Mouse (Mus musculus) ovary, postnatal 10 days (tissue): ENCODE measurements around the gene Eif4g2.

Source experiments
- DNase-seq: peaks from one replicate; pipeline ENCODE4 v3.0.0; 2022; ENCODE audit warnings: low spot score

The Eif4g2 gene

DNA sequence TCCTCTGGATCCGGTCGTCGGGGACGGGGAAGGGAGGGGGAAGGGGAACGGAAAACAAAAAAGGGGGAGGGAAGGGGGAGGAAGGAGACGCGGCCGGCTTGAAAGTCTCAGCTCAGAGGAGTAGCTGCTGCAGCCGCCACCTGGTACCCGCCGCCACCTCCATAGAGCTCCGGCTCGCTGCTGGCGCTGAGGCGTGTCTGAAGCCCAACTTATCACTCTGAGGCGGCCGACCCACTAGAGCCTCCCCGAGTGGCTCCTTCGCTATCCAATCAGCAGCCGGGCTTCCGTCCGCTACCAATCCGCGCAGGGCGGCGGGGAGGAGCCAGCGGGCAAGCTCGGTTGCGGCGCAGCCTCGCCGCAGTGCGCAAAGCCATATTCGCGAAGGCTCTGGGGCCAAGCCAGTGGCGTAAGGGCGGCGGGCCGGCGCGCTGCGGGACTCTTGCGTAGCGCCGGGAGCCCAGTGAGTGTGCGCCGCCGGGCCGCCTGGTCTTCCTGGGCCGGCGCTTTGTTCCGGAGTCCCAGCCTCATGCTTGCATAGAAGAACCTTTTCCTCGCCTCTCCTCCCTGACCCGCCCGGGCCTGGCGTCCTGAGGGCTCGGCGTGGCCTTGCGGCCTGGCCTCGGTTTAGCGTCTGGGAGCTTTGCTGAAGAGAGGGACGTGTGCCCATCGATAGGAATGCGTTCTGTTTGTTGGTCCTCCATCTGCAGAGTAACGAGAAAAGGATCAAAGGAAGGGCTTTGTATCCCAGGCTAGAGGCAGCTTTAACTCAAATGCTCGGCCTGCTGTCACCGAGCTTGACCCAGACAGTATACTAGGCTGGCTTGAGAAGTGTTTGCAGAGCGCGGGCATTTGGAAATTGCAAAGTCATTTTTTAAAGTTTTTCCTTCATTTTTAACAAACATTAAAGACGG, at the start of gene Eif4g2:
TSS of gene Eif4g2 (minus strand) at position 209 of the 911 bp plus-strand sequence.
- DNase-seq: peak; percentile 98

DNA sequence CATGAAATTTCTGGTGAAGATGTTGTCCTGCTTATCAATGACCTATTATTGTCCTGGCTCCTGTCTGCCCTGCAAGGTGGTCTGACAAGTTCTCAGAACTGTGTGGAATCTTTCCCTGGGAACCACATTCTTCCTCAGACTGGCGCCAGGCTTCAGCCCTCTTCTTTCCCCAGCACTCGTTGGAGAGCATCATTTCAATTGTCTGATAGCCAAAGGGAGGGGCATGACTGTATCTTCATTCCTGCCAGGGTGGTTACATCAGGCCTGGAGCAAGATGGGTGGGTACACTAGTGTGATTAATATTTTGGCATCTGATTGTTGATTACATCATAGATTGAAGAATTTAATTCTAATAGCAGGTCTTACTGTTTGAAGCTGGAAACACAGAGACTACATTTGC, 49.8 kb upstream of the Eif4g2 start:
- DNase-seq: no peak

DNA sequence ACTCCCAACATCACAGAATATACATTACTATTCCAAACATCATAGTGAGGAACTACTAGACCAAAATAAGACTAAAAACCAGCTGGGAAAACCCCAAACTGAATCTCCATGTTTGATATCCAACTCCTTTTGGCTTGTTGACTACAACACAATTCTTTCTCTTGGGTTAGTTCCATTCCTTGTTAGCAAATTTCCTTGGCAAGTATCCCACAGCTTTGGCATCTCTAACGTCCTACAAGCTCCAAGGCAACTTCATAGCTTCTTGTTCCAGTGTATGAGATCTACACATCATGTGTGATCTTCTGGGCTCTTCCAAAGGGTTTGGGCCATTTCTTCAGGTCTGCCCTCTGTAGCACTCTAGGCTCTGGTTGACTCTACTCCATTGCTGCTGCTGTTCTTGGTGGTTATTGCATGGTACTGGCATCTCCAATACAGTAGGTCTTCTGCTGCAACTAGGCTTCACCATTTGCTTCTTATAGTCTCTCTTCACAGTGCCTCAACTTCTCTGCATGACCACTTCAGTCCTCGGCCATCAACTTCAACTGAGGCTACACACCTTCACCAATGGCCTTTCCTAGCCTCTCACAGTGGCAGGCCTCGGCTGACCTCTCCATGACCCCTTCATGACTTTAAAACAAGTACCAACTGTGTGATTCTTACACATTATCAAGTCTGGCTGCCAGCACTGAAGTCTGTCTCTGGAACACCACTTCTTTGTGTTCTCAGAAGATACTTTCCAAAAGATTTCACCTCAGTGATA, 44.0 kb upstream of the Eif4g2 start:
- no peak for DNase-seq

DNA sequence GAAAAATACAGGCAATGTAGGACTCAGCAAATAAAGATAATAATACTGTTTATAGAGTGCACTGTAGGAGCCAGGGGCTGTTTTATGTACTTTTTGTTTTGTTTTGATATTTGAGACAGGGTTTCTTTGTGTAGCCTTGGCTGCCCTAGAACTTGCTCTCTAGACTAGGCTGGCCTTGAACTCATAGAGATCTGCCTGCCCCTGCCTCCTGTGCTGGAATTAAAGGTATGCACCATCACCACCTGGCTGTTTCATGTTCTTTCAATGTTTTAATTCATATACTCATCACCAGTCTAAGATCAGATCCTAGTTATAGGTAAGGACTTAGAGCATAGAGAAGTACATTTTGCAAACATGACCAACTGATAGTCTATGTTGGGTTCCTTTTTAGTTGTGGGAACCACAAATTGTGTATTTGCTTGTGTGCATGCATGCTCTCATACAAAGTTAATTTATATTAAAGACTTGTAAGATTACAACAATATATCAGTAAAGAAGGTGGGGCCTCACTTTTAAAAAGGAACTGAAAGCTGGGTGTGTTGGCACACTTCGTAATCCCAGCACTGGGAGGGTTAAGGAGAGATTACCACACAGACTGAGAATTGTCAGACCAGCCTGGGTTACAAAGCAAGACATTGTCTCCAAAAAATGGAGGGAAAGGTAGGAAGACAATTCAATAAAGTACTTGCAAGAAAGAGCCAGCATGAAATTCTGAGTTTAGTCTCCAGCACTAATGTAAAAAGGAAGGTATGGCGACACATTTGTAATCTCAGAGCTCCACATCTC, 41.1 kb upstream of the Eif4g2 start:
- DNase-seq: no peak

DNA sequence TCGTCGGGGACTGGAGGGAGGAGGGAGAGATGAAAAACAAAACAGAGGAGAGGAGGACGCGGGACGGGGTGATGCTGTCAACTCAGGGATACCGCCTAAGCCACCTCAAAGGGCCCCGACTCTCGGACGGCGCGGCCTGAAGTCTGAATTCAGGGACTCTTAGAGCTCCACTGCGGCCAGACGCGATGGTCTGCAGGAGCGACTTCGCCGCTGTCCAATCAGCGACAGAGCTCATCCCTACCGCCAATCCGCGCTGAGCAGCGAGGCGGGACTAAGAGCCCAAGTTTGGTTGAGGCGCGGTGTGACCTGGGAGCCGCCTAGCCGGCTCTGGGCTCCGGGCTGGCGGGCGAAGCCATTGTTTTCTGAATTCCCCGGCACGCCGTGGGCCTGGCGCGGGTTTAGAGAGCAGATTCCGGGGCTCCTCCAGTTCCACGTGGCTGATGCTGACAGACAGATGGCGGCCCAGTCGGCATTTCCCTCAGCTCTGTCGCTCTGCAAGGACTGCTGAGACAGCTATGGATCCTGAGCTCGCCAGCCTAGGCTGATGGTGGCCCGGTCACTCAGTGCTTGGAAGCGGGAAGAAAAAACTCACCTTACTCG, 39.8 kb upstream of the Eif4g2 start:
- peak; percentile 91 for DNase-seq

DNA sequence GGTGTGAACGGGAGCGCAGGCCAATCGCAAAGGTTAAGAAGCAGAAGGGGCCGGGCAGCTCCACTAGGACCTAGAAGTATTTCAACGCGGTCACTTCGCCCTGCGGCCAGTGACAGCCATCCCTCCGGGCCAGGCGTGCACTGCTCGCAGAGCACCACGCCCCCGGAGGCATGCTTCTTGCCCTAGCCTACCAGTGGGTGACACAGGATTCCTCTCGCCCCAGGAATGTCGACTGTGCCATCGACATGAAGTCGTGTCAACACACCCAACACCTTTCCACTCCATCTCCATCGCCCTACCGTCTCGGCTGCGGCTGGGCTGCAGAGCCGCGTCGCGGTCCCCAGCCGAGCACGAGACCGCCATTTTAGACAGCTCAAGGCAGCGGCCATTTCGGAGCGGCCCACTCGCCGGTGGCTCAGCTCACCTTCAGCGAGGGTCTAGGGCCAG, 39.3 kb upstream of the Eif4g2 start:
- no peak for DNase-seq

DNA sequence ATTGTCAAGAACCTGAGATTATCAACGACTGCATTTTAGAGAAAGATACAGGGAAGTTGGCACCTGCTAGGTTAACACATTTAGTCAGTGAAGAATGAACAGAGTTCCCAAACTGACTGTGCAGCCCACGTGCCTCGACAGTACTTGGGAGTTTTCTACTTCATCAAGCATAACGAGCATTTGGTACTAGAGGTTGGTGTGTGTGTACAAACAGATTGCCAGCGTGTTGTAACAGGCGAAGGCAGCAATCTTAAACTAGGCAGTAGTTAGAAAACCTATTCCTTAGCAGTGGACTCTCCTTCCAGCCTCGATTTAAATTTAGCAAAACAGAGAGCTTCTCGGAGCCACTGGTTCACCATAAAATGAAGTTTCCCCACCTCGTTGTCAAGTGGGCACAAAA, 38.7 kb upstream of the Eif4g2 start:
- no peak for DNase-seq

DNA sequence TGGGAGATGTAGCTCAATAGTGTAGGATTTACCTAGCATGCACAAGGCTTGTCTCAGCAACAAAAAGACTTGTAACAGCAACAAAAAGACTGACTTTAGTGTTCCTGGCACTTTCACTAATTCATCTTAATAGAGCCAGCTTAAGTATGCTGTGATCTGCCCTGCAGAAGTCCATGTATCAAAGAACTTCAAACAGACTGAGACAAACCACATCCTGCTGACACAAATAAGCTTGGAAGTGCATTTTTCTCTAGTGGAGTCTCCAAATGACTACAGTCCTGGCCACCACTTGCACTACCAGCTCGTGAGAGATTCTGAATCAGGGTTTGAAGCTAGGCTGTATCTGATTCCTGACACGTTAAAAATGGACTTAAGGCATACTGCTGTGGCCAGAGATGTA, 26.7 kb upstream of the Eif4g2 start:
- DNase-seq: no peak

DNA sequence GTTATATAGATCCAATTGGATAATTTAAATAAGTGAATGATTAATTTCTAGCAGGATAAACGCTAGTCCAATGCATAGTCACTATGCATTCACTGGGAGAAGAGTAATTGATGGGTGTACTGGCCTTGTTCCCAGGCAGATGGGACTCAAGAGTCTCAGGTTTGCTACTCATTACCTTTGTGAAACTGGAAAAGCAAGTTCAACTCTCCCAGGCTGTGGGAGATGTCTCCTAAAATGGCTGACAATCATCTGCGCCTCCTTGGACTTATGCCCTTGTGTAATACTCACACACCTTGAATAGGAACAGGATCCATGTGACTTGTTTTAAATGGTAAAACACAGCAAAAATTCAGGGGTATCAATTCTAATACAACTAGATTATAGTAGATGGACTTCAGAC, 26.3 kb upstream of the Eif4g2 start:
- no peak for DNase-seq

DNA sequence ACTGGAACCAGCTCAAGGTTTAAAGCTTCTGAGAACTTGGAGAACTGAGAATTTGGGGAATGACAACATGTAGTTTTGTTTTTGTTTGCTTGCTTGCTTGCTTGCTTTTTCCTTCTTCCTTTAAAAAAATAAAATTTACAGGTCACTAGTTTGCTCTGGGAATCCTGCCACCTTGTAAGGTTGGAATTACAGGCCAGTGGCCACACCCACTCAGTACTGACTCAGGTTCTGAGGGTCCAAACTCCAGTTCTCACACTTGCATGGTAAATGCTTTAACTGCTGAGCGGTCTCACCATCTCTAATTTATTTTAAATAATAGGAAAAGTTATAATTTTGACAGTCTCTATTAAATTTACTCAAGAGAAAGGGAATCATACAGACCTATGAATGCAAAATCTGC, 15.4 kb upstream of the Eif4g2 start:
- DNase-seq: no peak

DNA sequence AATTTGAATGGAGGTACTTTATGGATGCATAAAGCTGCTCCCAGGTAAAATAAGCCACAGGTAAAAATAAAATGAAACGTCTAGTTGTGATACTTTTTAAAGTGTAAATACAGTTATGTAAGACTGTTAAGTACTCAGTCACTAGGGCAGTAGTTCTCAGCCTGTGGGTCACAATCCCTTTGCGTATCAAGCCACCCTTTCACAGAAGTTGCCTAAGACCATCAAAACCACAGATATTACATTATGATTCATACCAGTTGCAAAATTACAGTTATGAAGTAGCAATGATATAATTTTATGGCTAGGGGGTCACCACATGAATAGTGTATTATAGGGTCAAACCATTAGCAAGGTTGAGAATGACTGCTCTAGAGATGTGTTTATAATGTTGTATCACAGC, 12.3 kb upstream of the Eif4g2 start:
- DNase-seq: no peak

DNA sequence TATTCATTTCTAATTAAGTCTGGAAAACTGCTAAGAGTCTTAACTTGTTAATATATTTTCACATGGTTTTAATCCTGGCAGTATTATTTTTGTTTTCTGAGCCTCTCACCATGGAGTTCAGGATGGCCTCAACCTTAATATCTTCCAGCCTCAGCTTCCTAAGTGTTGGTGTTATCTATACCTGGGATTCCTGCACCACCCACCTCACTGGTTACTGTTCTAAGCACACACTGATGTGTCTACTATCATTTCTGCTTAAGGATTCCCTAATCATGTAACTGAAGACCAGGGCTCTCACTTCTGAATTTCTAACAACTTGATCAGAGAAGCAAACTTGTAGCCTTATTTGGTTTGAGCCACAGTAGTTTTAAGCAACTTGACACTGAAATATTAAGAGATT, 2.3 kb upstream of the Eif4g2 start:
- DNase-seq: no peak

DNA sequence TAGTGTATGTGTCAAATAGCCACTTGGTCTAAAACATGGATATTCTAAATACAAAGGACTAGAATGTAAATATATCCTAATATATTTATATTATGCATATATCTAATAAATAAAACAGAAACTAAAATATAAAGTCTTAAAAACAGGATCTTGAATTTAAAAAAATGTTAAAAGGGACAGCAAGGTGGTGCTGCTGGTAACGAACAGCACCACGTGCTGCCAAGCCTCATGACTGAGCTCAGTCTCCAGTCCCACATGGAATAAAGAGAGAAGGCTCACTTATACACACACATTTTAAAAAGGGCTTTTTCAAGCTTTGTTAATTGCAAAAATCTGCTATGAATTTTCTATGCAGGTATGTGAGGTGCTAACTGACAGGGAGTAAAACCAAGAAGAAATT, 1.6 kb upstream of the Eif4g2 start:
- no peak for DNase-seq

DNA sequence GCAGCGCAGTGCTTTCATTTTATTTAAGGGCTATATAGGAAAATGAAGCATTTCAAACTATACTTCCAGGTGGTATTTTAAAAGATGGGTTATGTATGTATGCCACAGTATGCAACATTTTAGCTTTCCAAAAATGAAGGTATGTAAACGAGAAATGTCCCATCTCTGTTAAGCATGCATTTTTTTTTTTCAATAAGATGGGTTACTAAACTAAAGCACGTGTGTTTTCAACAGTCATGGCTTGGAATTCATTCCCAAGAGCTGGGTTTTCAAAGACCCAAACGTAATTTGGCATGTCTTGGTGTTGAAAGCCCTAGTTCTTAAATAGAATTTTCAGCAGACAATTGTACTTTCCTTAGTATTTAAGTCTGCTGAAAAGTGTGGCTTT, 897 bp upstream of the Eif4g2 start:
- no peak for DNase-seq

DNA sequence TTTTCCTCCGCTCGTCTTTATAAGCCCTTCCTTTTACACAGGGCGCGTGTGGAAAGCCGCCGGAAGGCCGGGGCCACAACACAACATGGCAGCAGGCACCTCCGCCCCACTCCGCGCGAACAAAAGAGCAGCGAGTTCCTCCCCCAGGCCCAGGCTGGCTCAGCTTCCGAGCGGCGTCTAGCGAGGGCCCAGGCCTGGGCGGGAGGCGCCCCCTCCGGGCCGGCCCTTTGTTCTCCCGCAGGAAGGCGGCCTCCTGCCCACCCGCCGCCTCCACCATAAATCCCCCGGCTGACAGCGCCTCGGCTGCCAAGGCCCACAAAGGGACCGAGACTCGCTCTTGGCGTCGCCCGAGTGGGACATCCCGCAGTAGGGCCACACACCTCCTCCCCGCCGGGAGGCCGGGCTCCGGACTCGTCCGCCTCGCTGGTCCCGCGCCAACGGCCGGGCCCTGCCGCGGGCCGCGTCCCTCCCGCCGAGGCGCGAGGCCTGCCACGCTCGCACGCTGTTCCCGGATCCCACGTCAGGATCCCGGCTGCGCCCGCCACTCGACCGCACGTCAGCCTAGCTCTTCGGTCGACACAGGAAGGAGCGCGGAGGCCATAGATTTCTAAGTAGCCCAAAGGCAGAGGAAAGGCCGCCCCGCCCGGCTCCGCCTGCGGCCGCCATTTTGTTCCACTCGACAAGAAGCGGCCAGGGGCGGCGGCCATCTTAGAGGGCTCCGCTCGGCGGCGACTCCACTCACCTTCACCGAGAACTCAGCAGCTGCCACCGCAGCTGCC, 598 bp downstream of the Eif4g2 start:
- DNase-seq: peak; percentile 87

DNA sequence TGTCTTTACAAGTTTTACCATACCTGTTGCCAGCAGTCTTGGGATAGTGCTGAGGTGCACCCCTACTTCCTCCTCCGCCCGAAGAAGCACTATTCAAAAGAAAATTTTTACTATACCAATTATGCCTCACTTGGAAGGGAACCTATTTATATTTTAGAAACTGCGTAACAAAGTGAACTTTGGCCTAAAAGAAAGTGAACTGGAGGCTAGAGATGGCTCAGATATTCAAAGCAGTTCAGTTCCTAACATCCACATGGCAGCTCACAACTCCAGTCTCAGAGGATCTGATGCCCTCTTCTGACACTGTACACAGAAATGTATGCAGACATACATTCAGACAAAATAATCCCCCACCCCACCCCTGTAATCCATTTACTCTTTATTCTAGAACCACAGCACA, 2.0 kb downstream of the Eif4g2 start:
- no peak for DNase-seq

DNA sequence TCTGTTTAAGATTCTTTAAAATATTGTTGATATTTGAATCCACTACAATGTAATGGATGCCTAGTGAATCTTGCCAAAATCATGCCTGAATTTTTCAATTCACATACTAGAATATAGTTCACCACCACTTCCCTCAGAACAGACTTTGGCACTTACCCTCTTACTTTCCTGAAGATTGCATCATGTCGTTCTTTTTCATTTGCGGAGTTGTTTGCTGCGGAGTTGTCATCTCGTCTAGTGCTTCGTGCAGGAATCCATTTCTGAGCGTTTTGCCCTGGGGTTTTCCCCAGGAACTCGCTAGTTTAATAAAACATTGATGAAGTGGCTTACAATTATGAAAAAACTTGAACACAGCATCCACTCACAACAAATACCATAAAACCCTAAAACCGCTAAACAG, 2.8 kb downstream of the Eif4g2 start:
- no peak for DNase-seq

DNA sequence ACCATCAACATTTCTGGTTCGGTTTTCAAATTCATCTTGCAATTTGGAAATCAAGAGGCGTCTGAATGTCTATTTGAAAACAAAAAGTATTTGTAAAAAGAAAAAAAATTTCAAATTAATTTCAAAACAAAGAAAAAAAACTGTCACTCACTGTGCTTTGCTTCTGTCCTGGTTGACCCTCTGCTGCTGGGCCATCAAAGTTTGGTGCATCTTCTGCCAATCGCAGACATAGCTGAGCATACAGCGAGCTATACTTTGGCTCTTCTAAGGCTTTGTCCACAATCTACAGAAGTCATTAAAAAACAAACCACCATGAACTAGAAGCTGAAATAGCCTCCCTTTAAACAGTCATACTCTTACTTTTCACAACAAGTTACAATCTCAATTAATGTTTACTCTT, 4.6 kb downstream of the Eif4g2 start:
- no peak for DNase-seq

DNA sequence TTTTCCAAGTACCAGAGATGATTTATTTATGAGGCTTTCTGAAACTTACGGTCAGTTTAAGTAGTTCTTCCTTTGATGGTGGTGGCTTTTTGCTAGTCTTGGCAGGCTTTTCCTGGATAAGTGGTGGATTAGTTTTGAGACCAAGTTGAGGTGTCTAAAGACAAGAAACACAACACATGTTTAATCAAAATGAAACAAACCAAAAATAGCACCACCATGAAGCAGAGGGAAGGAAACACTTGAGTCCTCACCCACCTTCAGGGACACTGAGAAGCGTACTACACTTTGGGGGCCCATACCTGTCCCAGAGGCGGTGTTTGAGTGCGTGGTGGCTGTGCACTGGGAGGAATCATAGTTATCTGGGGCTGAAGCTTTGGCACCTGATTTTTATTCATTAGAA, 7.5 kb downstream of the Eif4g2 start:
- DNase-seq: no peak

DNA sequence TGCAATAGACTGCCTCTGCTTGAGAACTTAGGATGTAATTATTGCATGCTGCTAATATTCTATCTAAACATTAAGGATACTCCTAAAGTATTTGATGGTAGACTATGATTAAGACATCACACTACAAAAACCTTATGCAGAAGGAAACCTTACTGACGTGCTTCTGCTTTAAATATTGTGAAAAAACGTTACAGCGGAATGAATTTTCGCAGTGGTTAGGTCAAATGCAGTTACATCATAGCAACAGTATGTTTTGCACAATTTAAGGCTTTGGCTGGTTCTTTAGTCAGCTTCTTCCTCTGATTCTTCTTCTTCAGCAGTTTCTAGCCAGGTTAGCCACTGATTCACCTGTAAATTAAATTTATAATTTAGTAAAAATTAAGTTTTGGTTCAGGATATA, 10.4 kb downstream of the Eif4g2 start:
- DNase-seq: no peak

DNA sequence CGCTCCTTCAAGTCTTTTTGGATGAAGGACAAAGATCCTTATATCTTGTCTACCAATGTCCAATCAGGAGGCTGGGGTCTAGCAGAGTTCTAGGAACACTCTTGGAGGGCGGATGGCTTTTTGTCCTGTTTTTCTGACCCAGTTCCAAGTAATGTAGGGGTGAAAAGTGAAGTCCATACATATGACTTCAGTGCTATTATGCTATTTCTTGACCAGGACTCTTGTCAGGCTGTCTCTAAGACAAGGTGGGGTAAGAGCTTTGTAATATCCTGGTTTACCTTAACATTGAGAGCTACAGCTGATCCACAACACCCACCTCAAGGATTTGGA, 12.7 kb downstream of the Eif4g2 start:
- DNase-seq: no peak
